Mouse (Mus musculus) bone marrow, adult 2 months (tissue): ENCODE data around the gene Polr2l. TPM values are rescaled to one million over a fixed set of nuclear protein-coding genes. Genes with fewer than 3 reads are reported as not detected.
A peak's percentile ranks its signal among the peaks of the same experiment; 100 is the strongest.

Experiments
- H3K27ac ChIP-seq: fragments of 200-500 bp; 2 replicates; pipeline ENCODE4 v1.5.1; 2012; ENCODE audit warnings: low read depth, mild to moderate bottlenecking, control low read depth, inconsistent platforms, low read length; ENCODE audit not compliant: control insufficient read depth, poor library complexity, insufficient read depth
- H3K4me1 ChIP-seq: fragments of 200-500 bp; 2 replicates; pipeline ENCODE4 v1.6.1; 2011; ENCODE audit warnings: low read length; ENCODE audit not compliant: control insufficient read depth, insufficient read depth
- H3K4me3 ChIP-seq: fragments of 200-500 bp; replicated peaks from 2 replicates; pipeline ENCODE3; 2011; ENCODE audit warnings: mild to moderate bottlenecking, low read depth, low read length, control low read depth; ENCODE audit not compliant: control insufficient read depth
- CTCF ChIP-seq: fragments of 200-500 bp; IDR thresholded peaks from 2 replicates; pipeline ENCODE4 v1.5.1; 2011; ENCODE audit warnings: low read length, control low read depth; ENCODE audit not compliant: control insufficient read depth, insufficient read depth
- POLR2A ChIP-seq: fragments of 200-500 bp; IDR thresholded peaks from 2 replicates; pipeline ENCODE4 v1.6.1; 2011; ENCODE audit warnings: low read depth, mild to moderate bottlenecking, control low read depth, low read length, borderline replicate concordance; ENCODE audit not compliant: control insufficient read depth
- WGBS: fragments of 180-500 bp; shearing (Covaris S2); methylation state at CpG from one replicate; pipeline ENCODE4 v1.1.7; 2018; 5-methylcytosine and 5-hydroxymethylcytosine counted together
- polyA plus RNA-seq: library from polyadenylated mRNA; stranded (reverse); fragments of >200 nt; gene quantifications from 2 replicates; pipeline ENCODE4 v1.2.4, GENCODE M21; 2011; ENCODE audit warnings: low replicate concordance; ENCODE audit not compliant: missing spikeins, insufficient read depth, insufficient read length

The Polr2l gene
- polyA plus RNA-seq, 1 experiment, result 7.9 TPM

DNA sequence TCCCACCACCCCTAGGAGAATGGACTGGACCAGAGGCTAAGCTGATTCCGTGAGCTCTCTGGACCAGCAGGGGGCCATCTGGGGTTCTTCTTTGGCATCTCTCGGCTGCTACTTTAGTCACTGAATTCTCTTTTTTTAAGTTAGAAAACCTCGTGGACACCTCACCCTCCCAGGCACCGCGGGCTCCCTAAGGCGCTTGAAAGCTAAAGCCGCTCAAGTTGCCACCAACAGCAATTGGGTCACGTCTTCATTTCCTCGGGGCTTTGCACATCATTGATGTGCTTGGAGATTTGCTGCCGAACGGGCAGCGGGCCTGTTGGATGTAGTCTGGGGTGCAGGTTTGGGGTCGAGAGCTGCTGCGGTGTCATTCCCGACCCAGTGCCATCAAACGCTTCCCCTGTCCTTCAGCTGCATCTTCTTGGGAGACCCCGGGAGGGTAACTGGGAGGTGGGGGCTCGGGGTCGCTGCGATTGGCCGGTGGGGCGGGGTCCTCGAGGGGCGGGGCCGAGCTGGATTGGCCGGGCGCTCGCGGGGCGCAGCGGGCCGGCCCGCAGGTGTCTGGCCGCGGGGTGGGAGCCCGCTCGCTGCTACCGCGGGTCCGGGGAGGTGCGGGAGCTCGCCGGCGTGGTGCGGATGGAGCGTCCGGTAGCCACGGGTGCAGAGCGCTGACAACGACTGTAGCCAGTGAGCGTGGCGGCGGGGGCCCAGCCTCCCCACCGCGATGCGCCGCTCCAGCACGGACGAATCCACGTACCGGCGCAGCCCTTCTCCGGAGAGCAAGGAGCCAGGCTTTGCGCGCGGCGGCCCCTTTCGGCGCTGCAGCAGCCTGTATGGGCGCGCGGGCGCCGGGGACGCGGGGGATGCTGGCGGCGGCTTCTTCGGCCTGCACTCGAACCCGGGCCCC, 6.8 kb upstream of the Polr2l start:
- Histone ChIP-seq H3K27ac (no peak overlapping the region), H3K4me1 (peaks cover 8% of the 10 kb centered on the region), H3K4me3 (peak overlapping the region; percentile 11)
- TF ChIP-seq CTCF (peak; percentile 43; the same call in 1 of the 2 replicates), POLR2A (no peak)
- 9% methylated on average over 81 of the region's 81 CpGs for WGBS

GRCm38 (mm10) chr7:141480842-141481497, 6.0 kb upstream of the Polr2l start:
- WGBS, result 7% methylated on average over 10 of the region's 10 CpGs
- Histone ChIP-seq H3K4me1 (peaks cover 8% of the 10 kb centered on the region), H3K27ac (no peak overlapping the region), H3K4me3 (no peak overlapping the region)
- TF ChIP-seq CTCF, result peak; percentile 97
- no peak for TF ChIP-seq POLR2A

DNA sequence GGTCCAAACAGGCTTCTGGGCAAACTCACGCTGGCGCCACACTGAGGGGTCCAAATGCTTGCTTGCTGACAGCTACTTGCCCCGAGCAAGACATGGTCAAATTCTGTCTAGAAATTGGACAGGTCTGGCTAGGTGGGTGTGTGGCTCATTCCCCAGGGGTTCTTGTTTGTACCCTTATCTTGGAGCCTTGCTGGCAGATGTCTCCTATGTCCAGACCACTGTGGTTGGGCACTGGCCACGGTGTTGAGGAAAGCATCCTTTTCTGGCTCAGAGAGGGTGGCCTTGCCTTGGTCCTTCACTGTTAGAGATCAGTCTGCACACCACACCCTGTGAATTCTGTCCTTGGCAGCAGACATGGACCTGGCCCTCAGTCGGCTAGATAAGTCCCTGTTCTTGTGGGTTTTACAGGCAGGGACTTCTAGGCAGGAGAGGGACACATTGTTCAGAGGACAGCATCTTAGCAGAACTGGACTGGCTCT, 3.4 kb upstream of the Polr2l start:
- H3K27ac ChIP-seq, result 0 out of 2 replicates have a peak overlapping the region, but pooled peaks have one; percentile 6
- H3K4me1 ChIP-seq, result peaks cover 9% of the 10 kb centered on the region
- WGBS, result 9% methylated on average over 5 of the region's 5 CpGs
- no peak overlapping the region for H3K4me3 ChIP-seq
- TF ChIP-seq CTCF, result no peak
- no peak for TF ChIP-seq POLR2A

GRCm38 (mm10) chr7:141477578-141478269, 2.8 kb upstream of the Polr2l start:
- 0 out of 2 replicates have a peak overlapping the region, but pooled peaks have one; percentile 6 for H3K27ac ChIP-seq
- WGBS, result 3% methylated on average over 4 of the region's 4 CpGs
- no peak for TF ChIP-seq POLR2A
- no peak for TF ChIP-seq CTCF
- H3K4me1 ChIP-seq, result peaks cover 9% of the 10 kb centered on the region
- no peak overlapping the region for H3K4me3 ChIP-seq

DNA sequence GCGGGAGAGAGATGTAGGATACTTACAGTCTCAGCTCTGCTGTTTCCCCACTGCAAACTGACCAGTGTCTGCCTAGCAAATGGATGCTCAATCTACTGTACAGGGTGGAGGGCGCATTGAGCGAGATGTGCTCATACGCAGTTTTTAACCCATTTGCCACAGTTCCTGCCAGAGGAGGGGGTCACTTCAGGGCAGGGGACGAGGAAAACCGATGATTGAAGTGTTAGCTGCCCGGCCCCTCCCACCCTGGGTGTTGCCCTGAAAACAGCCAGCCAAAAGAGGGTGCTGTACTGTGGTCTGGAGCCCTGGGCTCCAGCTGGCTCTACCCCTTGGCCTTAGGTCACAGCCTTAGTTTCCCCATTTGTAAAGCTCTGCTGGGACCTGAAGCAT, 2.0 kb upstream of the Polr2l start:
- H3K4me3 ChIP-seq, result peak overlapping the region; percentile 2
- WGBS, result 3% methylated on average over 7 of the region's 7 CpGs
- H3K4me1 ChIP-seq, result peaks cover 9% of the 10 kb centered on the region
- H3K27ac ChIP-seq, result peak overlapping the region; percentile 46
- no peak for TF ChIP-seq CTCF
- TF ChIP-seq POLR2A, result no peak

GRCm38 (mm10) chr7:141476226-141476980, 1.5 kb upstream of the Polr2l start:
- H3K4me3 ChIP-seq, result peak overlapping the region; percentile 55
- H3K4me1 ChIP-seq, result peaks cover 9% of the 10 kb centered on the region
- H3K27ac ChIP-seq, result peak overlapping the region; percentile 46
- WGBS, result under 1% methylated on average over 17 of the region's 17 CpGs
- no peak for TF ChIP-seq POLR2A
- TF ChIP-seq CTCF, result no peak

DNA sequence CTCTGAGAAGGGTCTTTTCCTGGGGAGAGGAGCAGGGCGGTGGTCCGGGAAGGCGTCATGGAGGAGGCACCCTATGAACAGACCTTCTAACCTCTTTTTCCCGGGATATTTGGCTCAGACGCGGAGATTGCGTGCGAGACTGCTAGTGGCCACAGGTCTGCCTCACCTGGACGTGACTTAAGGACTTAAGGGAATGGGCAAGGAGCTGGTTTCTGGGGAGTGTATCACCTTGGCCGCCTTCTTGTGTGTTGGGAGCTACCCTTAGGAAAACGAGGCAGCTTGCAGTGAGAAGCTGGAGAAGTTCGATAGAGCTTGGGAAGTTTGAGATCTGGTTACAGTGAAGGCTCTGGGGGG, 850 bp upstream of the Polr2l start:
- WGBS, result under 1% methylated on average over 12 of the region's 12 CpGs
- TF ChIP-seq CTCF (no peak), POLR2A (no peak)
- peak overlapping the region; percentile 80; the same call in 1 of the 2 replicates for H3K27ac ChIP-seq

DNA sequence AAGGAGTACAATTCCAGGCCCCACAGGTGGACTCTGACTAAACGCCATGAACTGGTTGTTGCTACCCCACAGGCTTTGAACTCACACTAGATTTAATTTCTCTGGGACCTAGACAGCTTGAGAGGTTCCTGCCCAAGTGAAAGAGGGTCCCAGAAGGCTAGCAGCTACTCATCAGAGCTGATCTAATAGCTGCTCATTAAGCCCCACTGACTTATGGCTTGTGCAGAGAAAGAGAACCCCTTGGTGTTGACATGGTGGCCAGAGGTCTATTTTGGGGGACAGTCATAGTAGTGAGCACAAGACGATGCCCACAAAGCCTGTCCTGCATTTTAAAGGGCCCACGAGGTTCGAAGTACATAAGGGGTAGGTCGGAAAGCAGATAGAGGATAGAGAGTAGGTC, 772 bp downstream of the Polr2l start:
- Histone ChIP-seq H3K4me1 (peaks cover 8% of the 10 kb centered on the region), H3K27ac (no peak overlapping the region), H3K4me3 (peak overlapping the region; percentile 77)
- WGBS, result 7% methylated on average over 5 of the region's 5 CpGs
- no peak for TF ChIP-seq POLR2A
- no peak for TF ChIP-seq CTCF

More for the DNA sequence above, 850 bp upstream of the Polr2l start:
- Histone ChIP-seq H3K4me1 (peaks cover 7% of the 10 kb centered on the region), H3K4me3 (peak overlapping the region; percentile 77)
